Mouse (Mus musculus) monocyte, adult 5-6 weeks (primary cell): ENCODE measurements around the gene Gm29609. TPM values are rescaled to one million over a fixed set of nuclear protein-coding genes. Genes with fewer than 3 reads are reported as not detected.

Experiments
- ATAC-seq: fragments of 153-309, 156-312 bp; replicated peaks from 2 replicates; pipeline ENCODE4 v1.8.0; 2017; ENCODE audit warnings: mild to moderate bottlenecking; ENCODE audit not compliant: low TSS enrichment, insufficient number of reproducible peaks, severe bottlenecking, poor library complexity, low FRiP score
- total RNA-seq: library from RNA; stranded (forward); fragments of 200-1000, 200-491, 200-594 nt; gene quantifications from 3 replicates; pipeline ENCODE4 v1.2.3, GENCODE M21; 2017

Gm29609 gene
- total RNA-seq, 1 experiment from 2014 or later: 1.4 TPM

DNA sequence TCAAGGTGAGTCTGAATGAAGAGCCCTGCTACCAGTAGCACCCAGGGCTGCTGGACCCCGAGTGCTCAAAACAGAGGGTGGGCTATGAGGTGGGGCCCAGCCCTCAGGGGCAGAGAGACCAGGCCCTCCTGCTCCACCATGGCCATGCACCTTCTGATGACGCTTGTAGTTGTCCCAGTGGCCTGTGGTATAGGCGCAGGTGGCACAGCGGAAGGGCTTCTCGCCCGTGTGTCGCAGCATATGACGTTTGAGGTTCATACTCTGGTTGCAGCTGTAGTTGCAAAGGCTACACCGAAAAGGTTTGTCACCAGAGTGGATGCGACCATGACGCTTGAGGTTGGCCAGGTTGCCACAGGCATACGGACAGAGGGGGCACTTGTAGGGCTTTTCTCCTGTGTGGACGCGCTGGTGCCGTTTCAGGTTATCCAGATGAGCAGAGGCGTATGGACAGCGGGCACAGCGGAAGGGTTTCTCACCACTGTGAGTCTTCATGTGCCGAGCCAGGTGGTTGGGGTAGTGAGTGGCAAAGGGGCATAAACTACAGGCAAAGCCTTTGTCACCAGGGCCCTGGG, 19.7 kb upstream of the Gm29609 start:
- no peak for ATAC-seq

DNA sequence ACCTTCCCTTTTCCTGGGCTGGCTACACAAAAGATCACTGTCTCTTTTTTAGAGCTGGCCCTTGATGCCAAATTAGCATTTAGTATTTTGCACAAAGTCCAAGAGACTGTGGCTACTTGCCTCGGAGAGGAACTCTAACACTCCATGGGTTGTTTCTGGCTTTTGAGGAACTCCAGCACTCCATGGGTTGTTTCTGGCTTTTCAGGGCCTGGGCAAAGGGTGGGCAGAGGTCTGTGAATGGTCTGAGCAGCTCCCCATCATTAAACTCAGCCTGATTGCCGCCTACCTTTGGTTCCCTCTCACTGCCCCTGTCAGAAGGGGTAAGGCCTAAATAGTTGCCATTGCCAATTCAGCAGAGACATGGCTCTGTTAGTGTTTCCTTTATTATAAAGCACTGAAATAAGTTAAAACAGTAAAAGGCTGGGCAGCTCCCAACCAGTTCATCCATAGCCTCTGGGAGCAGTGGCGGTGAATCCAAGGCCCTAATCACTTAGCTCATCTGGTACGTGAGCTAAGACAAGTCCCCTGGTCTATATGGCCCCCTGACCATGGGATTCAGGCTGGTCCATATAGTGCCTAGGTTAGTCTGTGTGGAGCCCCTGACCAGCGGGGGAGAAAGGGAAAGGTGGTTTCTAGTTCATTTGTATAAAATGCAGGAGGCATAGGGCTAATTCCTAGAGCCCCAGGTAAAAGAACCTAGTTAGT, 19.1 kb upstream of the Gm29609 start:
- no peak for ATAC-seq

DNA sequence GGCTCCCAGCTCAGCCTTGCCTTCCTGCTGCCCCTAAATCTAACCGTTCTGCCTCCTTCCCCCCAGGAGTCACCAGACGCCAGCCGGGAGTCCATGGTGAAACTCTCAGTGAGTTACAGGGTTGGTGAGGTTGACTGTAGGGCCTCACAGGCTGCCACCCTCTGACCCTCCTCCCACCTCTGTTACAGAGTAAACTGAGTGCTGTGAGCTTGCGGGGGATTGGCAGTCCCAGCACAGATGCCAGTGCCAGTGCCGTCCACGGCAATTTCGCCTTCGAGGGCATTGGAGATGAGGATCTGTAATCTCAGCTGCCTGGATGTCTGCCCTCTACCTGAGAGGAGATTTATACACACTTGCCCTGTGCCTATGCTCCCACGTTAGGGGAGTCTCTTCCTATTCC, 18.5 kb upstream of the Gm29609 start:
- no peak for ATAC-seq

DNA sequence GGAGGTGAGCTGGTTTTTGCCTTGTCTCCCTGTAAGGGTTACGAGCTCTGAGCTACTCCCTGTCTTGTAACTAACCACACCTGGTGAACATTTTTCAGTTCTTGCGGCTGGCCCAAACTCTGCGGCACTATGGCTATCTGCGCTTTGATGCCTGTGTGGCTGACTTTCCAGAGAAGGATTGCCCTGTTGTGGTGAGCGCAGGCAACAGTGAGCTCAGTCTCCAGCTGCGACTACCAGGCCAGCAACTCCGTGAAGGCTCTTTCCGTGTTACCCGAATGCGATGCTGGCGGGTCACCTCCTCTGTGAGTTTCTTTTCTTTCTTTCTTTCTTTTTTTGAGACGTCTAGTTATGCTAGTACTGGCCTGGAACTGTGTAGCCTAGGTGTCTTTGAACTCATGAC, 17.4 kb upstream of the Gm29609 start:
- no peak for ATAC-seq

DNA sequence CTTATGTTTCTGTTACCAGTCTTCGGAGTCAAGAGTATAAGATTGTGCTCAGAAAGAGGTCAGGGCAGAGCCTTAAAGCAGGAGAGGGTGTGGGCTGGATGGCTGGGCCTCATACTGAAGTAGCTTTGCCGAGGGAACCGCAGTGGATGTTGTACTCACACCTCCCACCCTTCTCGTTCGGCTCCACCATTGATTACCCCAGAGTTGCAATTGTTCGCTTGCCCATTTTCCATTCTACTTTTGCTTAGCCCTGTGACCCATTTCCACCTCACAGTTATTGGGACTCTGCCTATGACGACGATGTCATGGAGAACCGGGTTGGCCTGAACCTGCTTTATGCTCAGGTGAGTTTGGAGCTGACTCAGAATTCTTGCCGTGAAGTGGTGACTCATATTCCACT, 16.5 kb upstream of the Gm29609 start:
- no peak for ATAC-seq

DNA sequence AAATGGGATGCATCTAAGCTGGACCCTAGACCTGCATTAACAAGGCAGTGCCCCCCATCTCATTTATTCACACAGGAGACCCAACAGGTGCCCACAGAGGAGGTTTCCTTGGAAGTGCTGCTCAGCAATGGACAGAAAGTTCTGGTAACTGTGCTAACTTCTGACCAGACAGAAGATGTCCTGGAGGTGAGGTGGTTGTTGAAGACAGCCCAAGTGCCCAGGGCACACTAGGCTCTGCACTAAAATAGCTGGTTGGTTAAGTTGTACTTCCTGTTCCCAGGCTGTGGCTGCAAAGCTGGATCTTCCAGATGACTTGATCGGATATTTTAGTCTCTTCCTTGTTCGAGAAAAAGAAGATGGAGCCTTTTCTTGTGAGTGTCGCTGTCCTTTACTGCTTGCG, 16.0 kb upstream of the Gm29609 start:
- no peak for ATAC-seq

DNA sequence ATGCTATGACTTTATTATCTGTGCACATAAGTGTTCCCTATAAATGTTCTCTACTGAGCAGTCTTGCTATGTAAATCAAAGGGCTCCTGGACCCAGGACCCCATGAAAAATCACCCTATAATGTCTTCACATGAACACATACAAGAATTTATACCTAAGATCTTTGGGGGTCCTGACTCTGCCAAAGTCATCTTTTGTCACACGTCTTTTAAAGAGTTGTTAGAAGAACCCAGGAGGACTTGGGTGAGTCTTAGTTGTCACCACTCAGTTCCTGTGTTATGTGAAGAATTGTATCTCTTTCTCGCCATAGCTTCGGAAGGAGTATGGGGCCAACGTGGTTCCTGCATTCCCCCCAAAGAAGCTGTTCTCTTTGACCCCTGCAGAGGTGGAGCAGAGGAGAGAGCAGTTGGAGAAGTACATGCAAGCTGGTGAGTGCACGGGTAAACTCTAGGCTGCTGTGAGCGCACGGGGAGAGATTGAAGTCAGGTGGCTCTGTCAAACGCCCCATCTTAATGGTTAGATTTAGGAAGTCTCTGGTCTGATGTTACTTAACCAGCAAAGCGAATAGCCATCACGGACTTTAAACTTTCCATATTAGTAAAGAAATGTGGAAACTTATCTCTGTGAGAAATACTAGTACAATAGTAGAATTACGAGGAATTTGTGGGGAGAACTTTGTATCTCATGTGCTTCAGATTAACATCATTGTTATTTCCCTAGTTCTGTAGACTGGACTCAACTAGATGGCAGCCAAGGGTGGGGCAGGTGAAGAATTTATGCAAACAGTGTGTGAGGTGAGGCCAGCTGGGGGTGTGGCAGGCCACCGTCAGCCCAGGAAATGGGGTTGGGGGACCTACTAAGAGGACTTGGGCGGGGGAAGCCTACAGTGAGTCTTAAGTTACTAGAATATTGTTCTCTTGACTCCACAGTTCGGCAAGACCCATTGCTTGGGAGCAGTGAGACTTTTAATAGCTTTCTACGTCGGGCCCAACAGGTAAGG, 15.1 kb upstream of the Gm29609 start:
- no peak for ATAC-seq

DNA sequence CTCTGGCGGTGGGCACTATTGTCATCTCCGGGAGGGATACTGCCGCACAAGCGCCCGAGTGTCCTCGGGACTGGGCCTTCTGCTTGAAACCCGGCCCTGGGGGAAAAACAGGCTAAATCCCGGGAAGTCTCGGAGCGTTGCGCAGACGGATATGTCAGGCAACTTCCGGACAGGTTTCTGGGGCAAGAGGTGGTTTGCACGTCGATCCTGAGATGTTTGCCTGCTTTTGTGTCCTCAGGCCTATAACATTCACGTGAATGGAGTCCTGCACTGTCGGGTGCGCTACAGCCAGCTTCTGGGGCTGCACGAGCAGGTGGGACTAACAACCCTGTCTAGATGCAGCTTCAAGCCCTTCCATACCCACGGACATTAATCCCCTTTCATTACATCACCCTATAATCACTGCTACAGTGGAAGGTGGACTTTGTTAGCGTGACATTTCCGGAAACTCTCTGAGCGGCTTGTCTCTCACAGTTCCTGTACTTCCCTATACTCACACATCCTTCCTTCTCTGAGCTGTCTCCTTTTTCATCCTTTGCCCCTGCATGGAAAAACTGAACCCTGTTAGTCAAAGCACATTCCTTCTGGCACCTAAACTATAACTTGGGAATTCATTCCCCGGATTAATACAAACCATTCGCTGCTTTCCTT, 14.0 kb upstream of the Gm29609 start:
- no peak for ATAC-seq

DNA sequence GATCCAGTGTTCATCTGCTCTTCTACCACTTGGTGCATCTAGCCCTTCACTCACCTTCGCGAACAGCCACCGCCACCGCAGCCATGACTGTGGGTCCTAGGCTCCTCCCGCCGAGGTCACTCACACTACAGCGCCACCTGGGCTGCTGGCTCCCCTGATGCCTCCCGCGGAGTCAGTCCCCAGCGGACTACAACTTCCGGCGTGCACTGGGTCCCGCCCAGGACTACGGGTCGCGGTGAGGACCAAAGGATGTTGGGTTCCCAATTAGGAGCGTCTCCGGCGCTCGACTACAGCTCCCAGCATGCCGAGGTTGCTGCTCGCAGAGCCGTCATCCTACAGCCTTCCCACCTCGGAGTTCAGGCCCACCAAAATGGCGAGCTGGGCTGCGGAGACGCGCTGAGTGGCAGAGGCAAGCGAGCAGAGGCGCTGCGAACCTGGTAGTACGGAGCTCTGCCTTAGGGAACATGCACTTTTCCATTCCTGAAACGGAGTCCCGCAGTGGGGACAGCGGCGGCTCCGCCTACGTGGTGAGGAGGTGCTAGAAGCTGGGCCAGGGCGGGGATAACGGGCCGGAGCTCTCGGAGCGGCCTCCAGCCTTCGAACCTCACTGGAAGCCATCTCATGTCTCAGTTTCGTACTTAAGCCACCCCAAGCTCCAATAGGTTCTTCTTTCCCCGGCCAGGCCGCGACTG, 13.4 kb upstream of the Gm29609 start, which contains the start of the genes Snx17 and Eif2b4:
Gene Snx17 (plus strand): TSS at position 289 of the 692 bp plus-strand sequence.
Gene Eif2b4 (minus strand): TSS at position 492 of the 692 bp plus-strand sequence.
- peak; percentile 96 for ATAC-seq

DNA sequence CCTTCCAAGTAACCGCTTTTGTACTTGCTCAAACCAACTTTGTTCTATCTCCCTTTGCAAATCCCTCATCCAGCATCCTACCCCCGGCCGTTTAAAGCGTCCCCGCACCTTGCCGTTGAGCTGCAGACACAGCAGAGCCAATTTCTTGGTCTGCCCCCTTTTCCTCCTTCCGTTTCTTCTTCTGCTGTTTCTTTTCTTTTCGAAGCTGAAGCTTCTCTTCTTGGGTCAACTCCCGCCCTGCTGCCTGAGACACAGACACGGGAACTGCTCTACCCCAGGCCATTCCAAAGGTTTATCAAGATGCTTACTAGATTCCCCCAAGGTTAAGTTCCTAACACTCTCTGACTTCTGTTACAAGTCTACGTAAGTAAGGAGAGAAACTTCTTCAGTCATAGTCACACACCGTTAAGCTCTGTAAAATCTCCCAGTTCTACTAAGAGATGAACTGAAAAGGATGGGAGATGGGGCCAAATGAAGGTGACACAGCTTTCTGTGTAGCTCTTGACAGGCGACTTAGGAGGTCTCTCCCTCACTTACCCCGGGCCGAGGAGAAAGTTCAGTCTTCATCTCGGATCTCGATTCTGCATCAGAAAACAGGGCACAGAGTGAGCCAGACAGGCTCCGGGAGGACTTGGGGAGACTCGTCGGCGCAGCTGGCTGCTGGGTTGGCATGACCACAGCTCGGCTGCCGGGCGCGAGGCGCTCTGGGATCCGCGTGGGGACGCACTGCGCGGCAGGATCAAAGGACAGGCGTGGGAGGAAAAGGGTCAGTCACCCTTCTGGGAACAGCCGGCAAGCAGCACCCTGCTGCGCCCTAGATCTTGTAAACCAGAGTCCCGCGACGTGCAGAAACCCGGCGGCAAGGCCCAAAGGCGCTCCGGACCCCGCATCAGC, 12.6 kb upstream of the Gm29609 start:
- no peak for ATAC-seq

DNA sequence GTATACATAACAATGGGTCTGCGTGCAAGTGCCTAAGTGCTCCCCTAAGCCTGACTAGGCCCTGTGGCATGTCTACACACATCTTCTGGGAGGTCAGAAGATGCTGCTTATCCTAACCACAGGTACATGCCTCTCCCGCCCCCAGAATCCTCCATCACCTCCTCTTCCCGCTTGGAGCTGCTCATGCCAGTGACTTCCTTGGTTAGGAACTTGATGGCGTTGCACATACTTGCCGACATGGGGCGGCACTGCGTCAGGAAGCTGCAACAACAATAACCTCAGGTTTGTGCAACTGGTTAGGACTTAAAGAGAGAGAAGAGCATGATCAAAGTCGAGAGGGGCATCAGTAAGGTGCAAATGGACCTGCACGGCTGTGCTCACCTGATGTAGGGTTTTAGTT, 10.5 kb upstream of the Gm29609 start:
- ATAC-seq: no peak

DNA sequence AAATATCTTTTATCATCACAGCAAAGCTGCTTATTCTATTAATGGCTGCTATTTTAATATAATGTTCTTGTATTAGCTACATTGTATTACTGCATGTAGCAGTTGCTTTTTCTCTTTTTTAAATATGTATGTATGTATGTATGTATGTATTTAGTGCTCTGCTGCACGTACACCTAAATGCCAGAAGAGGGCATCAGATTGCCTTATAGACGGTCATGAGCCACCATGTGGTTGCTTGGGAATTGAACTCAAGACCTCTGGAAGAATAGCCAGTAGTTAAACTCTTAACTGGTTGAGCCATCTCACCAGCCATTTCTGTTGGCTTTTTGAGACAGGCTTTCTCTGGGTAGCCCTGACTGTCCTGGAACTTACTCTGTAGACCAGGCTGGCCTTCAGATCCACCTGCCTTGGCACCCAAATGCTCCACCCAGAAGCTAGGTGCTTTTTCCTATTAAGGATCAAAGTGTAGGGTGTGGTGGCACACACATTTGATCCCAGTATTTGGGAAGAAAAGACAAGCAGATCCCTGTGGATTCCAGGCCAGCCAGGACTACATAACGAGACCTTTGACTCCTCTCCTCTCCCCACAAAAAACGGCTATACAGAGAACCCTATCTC, 8.6 kb upstream of the Gm29609 start:
- no peak for ATAC-seq

DNA sequence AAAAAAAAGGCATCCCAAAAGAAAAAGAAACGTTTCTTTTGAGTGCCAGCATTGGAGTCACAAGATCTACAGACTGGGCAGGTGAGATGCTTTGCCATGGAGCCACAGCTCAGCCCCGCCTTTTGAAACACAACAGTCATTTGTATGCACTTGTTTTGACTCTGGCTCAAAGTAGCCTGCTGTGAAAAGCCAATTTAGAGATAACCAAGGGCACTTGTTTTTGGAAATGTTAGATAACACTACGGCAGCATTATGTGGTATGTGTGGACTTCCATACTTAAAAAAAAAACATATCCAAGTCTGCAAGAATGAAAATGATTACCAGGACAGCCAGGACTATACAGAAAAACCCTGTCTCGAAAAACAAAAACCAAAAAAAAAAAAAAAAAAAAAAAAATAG, 4.0 kb upstream of the Gm29609 start:
- ATAC-seq: no peak

DNA sequence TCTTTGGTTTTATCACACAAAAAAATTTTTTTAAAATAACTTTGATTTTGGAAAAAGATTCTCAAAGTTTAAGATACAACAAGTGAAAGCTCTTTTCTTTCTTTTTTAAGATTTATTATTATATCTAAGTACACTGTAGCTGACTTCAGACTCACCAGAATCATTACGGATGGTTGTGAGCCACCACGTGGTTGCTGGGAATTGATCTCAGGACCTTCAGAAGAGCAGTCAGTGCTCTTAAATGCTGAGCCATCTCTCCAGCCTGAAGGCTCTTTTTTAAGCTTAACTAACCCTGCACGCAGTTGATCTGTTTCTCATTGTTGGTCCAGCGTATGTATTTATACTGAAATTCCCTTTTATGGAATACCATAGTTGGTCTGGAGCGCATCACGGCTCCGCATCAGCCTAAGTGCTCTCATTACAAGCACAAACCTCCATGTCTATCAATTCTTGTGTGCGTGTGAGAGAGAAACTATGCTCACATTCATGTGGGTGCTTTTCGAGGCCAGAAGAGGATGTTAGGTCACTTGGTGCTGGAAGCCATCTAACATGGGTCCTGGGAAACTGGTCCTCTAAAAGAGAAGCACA, 1.6 kb upstream of the Gm29609 start:
- no peak for ATAC-seq

DNA sequence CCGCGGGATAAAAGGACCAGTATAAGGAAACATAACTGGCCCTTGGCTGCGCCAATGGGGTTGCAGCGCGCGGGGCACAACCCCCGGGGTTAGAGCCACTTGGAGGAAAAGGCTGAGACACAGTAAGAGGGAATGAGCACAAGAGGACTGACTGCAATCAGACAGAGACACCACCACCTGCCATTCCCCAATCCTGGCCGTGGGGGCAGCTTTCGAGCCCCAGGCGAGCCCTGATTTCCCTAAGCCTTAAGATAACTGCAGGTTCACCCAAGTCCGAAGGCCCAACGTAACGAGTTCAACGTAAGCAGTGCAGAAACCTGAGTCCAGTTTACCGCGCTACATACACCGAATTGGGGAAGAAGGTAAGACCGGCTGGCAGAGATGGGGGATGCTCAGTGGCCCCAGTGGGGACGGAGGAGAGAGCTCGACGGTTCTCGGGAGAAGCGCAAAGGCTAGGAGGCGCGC, 378 bp downstream of the Gm29609 start:
- peak; percentile 38 for ATAC-seq

DNA sequence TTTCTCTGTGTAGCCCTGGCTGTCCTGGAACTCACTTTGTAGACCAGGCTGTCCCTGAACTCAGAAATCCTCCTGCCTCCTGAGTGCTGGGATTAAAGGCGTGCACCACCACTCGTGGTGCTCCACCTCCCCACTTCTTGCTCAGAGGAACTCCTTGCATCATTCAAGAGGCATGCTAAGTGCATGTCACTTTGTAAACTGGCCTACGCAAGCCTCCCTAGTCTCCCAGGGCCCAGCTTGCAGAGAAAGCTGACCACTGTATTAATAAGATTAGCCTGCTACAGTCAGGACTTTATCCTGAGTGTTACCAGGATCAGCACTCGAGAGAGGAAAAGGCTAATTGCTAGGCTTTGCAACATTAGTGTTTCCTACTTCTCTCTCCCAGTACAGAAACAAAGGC, 11.1 kb downstream of the Gm29609 start:
- no peak for ATAC-seq

DNA sequence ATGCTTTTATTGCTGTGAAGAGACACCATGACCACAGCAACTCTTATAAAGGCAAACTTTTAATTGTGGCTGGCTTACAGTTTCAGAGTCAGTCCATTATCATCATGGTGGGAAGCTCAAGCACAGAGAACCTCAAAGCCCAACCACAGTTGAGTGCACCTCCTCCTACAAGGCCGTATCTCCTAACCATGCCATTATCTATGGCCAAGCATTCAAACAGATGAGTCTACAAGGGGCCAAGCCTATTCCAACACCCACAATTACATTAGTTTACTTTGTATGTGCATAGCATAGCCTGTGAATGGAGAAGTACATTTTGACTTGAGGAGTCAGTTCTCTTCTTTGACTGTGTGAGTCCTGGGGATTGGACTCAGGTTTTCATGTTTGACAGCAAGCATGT, 14.8 kb downstream of the Gm29609 start:
- no peak for ATAC-seq
